Mouse (Mus musculus) forebrain, embryonic 14.5 days (tissue): Measurements from ENCODE around the gene Lgr6. TPM values are rescaled to one million over a fixed set of nuclear protein-coding genes. Genes with fewer than 3 reads are reported as not detected.
A peak's percentile ranks its signal among the peaks of the same experiment; 100 is the strongest.
"Not testable (repeated sequence)": the region's sequence is repeated elsewhere in the genome, so short reads cannot be mapped to it uniquely, and the experiment has no call there.

Source experiments
- ATAC-seq: fragments of 200-750 bp; cut with Nextera tagmentation; 2 replicates; pipeline ENCODE4 v1.8.0; 2017; ENCODE audit warnings: mild to moderate bottlenecking, moderate library complexity
- DNase-seq: peaks from one replicate; pipeline ENCODE4 v3.0.0-alpha.2; 2015; ENCODE audit warnings: low spot score
- H3K27ac ChIP-seq: fragments of 300-500 bp; sonication (generic); 2 replicates; pipeline ENCODE4 v1.5.1; 2014; ENCODE audit warnings: low read depth, mild to moderate bottlenecking, control low read depth, low read length, moderate library complexity
- H3K27me3 ChIP-seq: fragments of 300-500 bp; sonication (generic); replicated peaks from 2 replicates; pipeline ENCODE4 v1.6.1; 2014; ENCODE audit warnings: low read length, control low read depth, mixed read lengths; ENCODE audit not compliant: control insufficient read depth, insufficient read depth
- H3K36me3 ChIP-seq: fragments of 300-500 bp; sonication (generic); 2 replicates; pipeline ENCODE4 v1.6.1; 2014; ENCODE audit warnings: low read length, control low read depth; ENCODE audit not compliant: control insufficient read depth, insufficient read depth
- H3K4me1 ChIP-seq: fragments of 300-500 bp; sonication (generic); 2 replicates; pipeline ENCODE4 v1.6.1; 2014; ENCODE audit warnings: antibody characterized with exemption, low read length, control low read depth; ENCODE audit not compliant: control insufficient read depth, insufficient read depth
- H3K4me2 ChIP-seq: fragments of 300-500 bp; sonication (generic); 2 replicates; pipeline ENCODE4 v1.6.1; 2014; ENCODE audit warnings: mild to moderate bottlenecking, control low read depth, low read length
- H3K4me3 ChIP-seq: fragments of 300-500 bp; sonication (generic); 2 replicates; pipeline ENCODE4 v1.5.1; 2014; ENCODE audit warnings: low read depth, low read length, control low read depth
- H3K9ac ChIP-seq: fragments of 300-500 bp; sonication (generic); 2 replicates; pipeline ENCODE4 v1.6.1; 2014; ENCODE audit warnings: mild to moderate bottlenecking, low read length, control low read depth, moderate library complexity
- H3K9me3 ChIP-seq: fragments of 300-500 bp; sonication (generic); replicated peaks from 2 replicates; pipeline ENCODE4 v1.6.1; 2016; ENCODE audit warnings: low read length, control low read depth, mixed read lengths; ENCODE audit not compliant: control insufficient read depth
- WGBS: fragments of 180-500 bp; shearing (Covaris S2); extraction: QIAGEN DNeasy Blood & Tissue Kit; methylation state at CpG from one replicate; pipeline ENCODE4 v1.1.7; 2014; 5-methylcytosine and 5-hydroxymethylcytosine counted together
- polyA plus RNA-seq: library from polyadenylated mRNA; unstranded; fragments of >200 nt; fragmentation: Nextera tagmentation; extraction: Ambion mirVana; gene quantifications from 2 replicates; pipeline ENCODE4 v1.2.1, GENCODE M21; 2014

Gene Lgr6
- polyA plus RNA-seq, 1 experiment from 2014 or later = 0.48 TPM

- ATAC-seq (peak; percentile 45), DNase-seq (peak; percentile 57)
- Histone ChIP-seq H3K27ac (no peak overlapping the region), H3K4me3 (no peak overlapping the region), H3K36me3 (no peaks in the 10 kb centered on the region), H3K9ac (no peak overlapping the region), H3K27me3 (no peaks in the 10 kb centered on the region), H3K4me2 (no peak overlapping the region), H3K9me3 (no peaks in the 10 kb centered on the region), H3K4me1 (no peaks in the 10 kb centered on the region)
- 13% methylated on average over 8 of the region's 8 CpGs for whole genome bisulfite sequencing
Observed at GRCm38 (mm10) chr1:135112661-135113060, 7.6 kb upstream of the Lgr6 start.

- H3K4me1 ChIP-seq, H3K4me3 ChIP-seq, H3K9me3 ChIP-seq, H3K36me3 ChIP-seq, H3K27ac ChIP-seq, ATAC-seq, H3K27me3 ChIP-seq, H3K9ac ChIP-seq, DNase-seq, H3K4me2 ChIP-seq: not testable (repeated sequence)
- 64% methylated on average over 4 of the region's 5 CpGs for WGBS
Observed at GRCm38 (mm10) chr1:135111271-135111670, 6.2 kb upstream of the Lgr6 start.

GRCm38 (mm10) chr1:135110075-135110474, 5.0 kb upstream of the Lgr6 start:
- DNase-seq (peak; percentile 75), ATAC-seq (no peak)
- H3K4me2 ChIP-seq = no peak overlapping the region
- H3K27me3 ChIP-seq = peaks cover 14% of the 10 kb centered on the region
- no peak overlapping the region for H3K9ac ChIP-seq
- 19% methylated on average over 6 of the region's 6 CpGs for WGBS
- no peak overlapping the region for H3K4me3 ChIP-seq
- H3K27ac ChIP-seq = no peak overlapping the region
- no peaks in the 10 kb centered on the region for H3K9me3 ChIP-seq
- H3K36me3 ChIP-seq = no peaks in the 10 kb centered on the region
- H3K4me1 ChIP-seq = no peaks in the 10 kb centered on the region

GRCm38 (mm10) chr1:135108611-135109010, 3.5 kb upstream of the Lgr6 start:
- 43% methylated on average over 6 of the region's 6 CpGs for WGBS
- Histone ChIP-seq H3K9ac (no peak overlapping the region), H3K27me3 (peaks cover 29% of the 10 kb centered on the region), H3K4me3 (no peak overlapping the region), H3K9me3 (no peaks in the 10 kb centered on the region), H3K27ac (no peak overlapping the region), H3K36me3 (no peaks in the 10 kb centered on the region), H3K4me2 (no peak overlapping the region), H3K4me1 (no peaks in the 10 kb centered on the region)
- ATAC-seq = no peak
- DNase-seq = peak; percentile 33

- WGBS = 1% methylated on average over 8 of the region's 8 CpGs
- Histone ChIP-seq H3K27me3 (peaks cover 38% of the 10 kb centered on the region), H3K4me2 (no peak overlapping the region; the same call in 1 of the 2 replicates)
Observed at GRCm38 (mm10) chr1:135105951-135106350, 875 bp upstream of the Lgr6 start.

GRCm38 (mm10) chr1:135100400-135100799, 4.7 kb downstream of the Lgr6 start:
- Histone ChIP-seq H3K27ac (no peak overlapping the region), H3K36me3 (no peaks in the 10 kb centered on the region), H3K4me1 (0 out of 2 replicates have a peak, but pooled peaks cover 3% of the 10 kb centered on the region), H3K9ac (no peak overlapping the region), H3K27me3 (peaks cover 27% of the 10 kb centered on the region), H3K4me3 (no peak overlapping the region), H3K4me2 (no peak overlapping the region), H3K9me3 (no peaks in the 10 kb centered on the region)
- ATAC-seq (no peak), DNase-seq (no peak)
- WGBS = 37% methylated on average over 7 of the region's 7 CpGs

More at GRCm38 (mm10) chr1:135105951-135106350, 875 bp upstream of the Lgr6 start:
- Histone ChIP-seq H3K9me3 (no peaks in the 10 kb centered on the region), H3K4me1 (no peaks in the 10 kb centered on the region), H3K4me3 (no peak overlapping the region), H3K36me3 (no peaks in the 10 kb centered on the region), H3K9ac (no peak overlapping the region), H3K27ac (no peak overlapping the region)
- ATAC-seq = 0 out of 2 replicates have a peak, but pooled peaks have one; percentile 10
- peak; percentile 66 for DNase-seq

GRCm38 (mm10) chr1:135098441-135098840, 6.6 kb downstream of the Lgr6 start:
- Histone ChIP-seq H3K27me3 (peaks cover 7% of the 10 kb centered on the region; the same call in 1 of the 2 replicates), H3K9ac (no peak overlapping the region), H3K27ac (no peak overlapping the region), H3K9me3 (no peaks in the 10 kb centered on the region), H3K4me1 (0 out of 2 replicates have a peak, but pooled peaks cover 3% of the 10 kb centered on the region), H3K36me3 (no peaks in the 10 kb centered on the region), H3K4me2 (no peak overlapping the region), H3K4me3 (no peak overlapping the region)
- no peak for DNase-seq
- no peak for ATAC-seq
- WGBS = 60% methylated on average over 6 of the region's 7 CpGs

- Histone ChIP-seq H3K4me2 (no peak overlapping the region), H3K4me1 (0 out of 2 replicates have a peak, but pooled peaks cover 3% of the 10 kb centered on the region), H3K36me3 (no peaks in the 10 kb centered on the region), H3K27ac (no peak overlapping the region), H3K9ac (no peak overlapping the region), H3K27me3 (peaks cover under 1% of the 10 kb centered on the region; the same call in 1 of the 2 replicates), H3K4me3 (no peak overlapping the region), H3K9me3 (no peaks in the 10 kb centered on the region)
- 93% methylated on average over 6 of the region's 6 CpGs for WGBS
- ATAC-seq (no peak), DNase-seq (no peak)
Observed at GRCm38 (mm10) chr1:135097441-135097840, 7.6 kb downstream of the Lgr6 start.

GRCm38 (mm10) chr1:135096312-135096711, 8.8 kb downstream of the Lgr6 start:
- H3K4me3 ChIP-seq = no peak overlapping the region
- no peak overlapping the region for H3K9ac ChIP-seq
- no peak overlapping the region for H3K4me2 ChIP-seq
- 0 out of 2 replicates have a peak, but pooled peaks cover 3% of the 10 kb centered on the region for H3K4me1 ChIP-seq
- H3K9me3 ChIP-seq = no peaks in the 10 kb centered on the region
- no peak overlapping the region for H3K27ac ChIP-seq
- no peak for ATAC-seq
- H3K36me3 ChIP-seq = no peaks in the 10 kb centered on the region
- WGBS = 73% methylated on average over 11 of the region's 11 CpGs
- DNase-seq = peak; percentile 33
- no peaks in the 10 kb centered on the region; the same call in 1 of the 2 replicates for H3K27me3 ChIP-seq
